Mouse (Mus musculus): ENCODE data around the gene Sim1. TPM values are rescaled to one million over a fixed set of nuclear protein-coding genes. Genes with fewer than 3 reads are reported as not detected.

The Sim1 gene
- not detected in 2 replicates for total RNA-seq (2014; fragmentation: Nextera tagmentation)
- not detected in 2 replicates for total RNA-seq (2017)

GRCm38 (mm10) chr10:50894170-50894991 is at the start of gene Sim1:
Sim1 (plus strand) TSS chr10:50894754.
- ATAC-seq (replicated peaks; ENCODE audit: poor library complexity, severe bottlenecking): peak; percentile 56

GRCm38 (mm10) chr10:50868202-50868601 is 26.4 kb upstream of the Sim1 start:
- ATAC-seq (replicated peaks; ENCODE audit: poor library complexity, severe bottlenecking): no peak

DNA sequence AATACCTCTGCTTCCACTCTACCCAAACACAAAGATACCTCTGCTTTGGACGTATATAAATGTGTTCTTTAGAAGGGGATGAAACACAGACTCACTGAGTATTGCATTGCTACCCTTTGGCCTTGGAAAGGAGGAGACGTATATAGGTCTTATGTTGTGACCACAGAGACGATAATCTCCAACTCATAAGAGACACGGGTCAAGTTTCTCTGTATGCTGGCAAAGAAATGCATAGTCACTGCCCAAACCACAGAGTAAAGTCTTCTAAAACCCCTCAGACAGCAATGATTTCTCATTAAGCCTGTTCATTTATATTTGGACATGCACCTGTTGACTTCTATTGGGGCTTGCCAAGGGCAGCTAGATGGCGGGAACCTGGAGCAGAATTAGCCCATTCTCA is 17.6 kb upstream of the Sim1 start:
- peak; percentile 27; the same call in 1 of the 2 replicates for ATAC-seq (replicated peaks; ENCODE audit: poor library complexity, severe bottlenecking)

GRCm38 (mm10) chr10:50881476-50882069 is 13.0 kb upstream of the Sim1 start:
- peak; percentile 55 for ATAC-seq (replicated peaks; ENCODE audit: poor library complexity, severe bottlenecking)

GRCm38 (mm10) chr10:50882366-50882765 is 12.2 kb upstream of the Sim1 start:
- no peak for ATAC-seq (replicated peaks; ENCODE audit: poor library complexity, severe bottlenecking)

- ATAC-seq (replicated peaks; ENCODE audit: poor library complexity, severe bottlenecking): no peak
These were observed 8.2 kb upstream of the Sim1 start for GRCm38 (mm10) chr10:50886305-50886704.

DNA sequence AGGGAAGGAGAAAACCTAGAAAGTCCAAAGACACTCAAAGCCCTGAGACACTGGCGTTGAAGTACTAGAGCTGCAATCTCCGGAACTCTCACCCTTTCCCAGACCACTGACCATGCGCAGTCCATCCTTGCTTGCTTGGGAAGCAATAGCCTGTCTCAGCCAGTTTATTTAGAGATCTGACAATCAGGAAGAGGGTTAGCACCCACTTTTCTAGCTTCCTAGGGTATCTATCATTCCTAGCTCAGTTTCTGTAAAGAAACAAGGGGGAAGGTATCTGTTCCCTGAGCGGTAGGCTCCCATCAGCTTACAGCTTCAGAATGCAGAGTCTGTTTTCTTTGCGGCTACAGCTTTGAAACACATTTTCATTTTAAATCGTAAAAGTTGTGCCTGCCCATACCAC is 3.9 kb upstream of the Sim1 start:
- no peak for ATAC-seq (replicated peaks; ENCODE audit: poor library complexity, severe bottlenecking)

DNA sequence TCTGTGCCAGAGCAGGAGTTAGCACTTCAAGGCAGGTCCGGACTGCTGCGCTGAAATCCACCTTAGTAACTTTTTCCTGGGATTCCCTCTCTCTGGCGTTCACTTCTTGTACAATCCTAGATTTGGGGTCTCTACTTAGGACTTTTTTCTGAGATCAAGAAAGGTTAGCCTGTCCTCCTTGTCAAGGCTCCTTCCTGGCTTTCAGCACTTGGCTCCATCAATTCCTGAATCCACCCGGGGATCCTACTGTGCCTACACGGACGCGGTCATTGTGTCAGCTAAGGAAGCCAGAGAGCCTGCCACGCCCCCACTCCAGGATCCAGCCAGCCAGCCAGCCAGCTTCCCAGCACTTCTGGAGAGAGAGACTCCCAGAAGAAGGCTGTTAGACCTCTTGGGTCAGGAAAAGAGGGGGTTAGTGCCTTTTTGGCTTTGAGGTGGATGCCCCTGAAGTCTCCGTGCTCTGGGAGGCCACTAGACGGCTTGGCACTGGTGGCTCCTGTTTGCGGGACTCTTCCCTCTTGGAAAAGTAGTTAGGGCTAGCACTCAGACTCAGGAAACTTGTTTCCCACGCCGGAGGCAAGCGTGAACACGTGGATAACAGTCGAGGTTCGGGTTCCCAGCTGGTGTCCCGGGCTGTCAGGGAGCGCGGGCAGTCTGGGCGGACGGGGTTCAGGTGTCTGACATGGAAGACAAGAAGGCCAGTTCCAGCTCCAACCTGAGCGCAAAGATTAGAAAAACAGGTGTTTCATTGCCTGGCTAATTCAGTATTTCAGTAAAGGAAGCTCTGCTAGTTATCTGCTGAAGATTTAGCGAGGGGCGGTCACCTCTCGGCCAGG is 2.5 kb upstream of the Sim1 start:
- ATAC-seq (replicated peaks; ENCODE audit: poor library complexity, severe bottlenecking): no peak

- no peak for ATAC-seq (replicated peaks; ENCODE audit: poor library complexity, severe bottlenecking)
These were observed 1.7 kb upstream of the Sim1 start for GRCm38 (mm10) chr10:50892751-50893320.

DNA sequence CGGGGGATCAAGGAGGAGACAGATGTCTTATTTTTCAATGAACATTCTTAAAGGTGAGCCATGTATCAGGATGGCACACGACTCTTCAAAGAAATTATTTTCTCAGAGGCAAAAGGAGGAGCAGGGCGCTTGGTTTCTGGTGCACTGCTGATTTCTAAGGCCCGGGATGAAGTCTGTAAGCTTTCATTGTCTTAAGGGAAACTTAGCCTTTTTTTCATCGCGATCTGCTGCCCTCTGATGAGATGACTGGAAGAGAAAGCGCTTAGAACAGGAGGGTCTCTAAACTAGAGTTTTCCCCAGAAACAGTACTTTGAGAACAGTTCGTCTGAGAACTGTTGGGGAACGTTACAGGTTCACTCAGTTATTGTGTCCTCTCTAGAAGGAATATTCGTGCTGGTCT is 1.0 kb upstream of the Sim1 start:
- no peak for ATAC-seq (replicated peaks; ENCODE audit: poor library complexity, severe bottlenecking)

GRCm38 (mm10) chr10:50895091-50895790 is 687 bp downstream of the Sim1 start:
- ATAC-seq (replicated peaks; ENCODE audit: poor library complexity, severe bottlenecking): peak; percentile 21

- no peak for ATAC-seq (replicated peaks; ENCODE audit: poor library complexity, severe bottlenecking)
These were observed 1.6 kb downstream of the Sim1 start for GRCm38 (mm10) chr10:50895881-50896766.

DNA sequence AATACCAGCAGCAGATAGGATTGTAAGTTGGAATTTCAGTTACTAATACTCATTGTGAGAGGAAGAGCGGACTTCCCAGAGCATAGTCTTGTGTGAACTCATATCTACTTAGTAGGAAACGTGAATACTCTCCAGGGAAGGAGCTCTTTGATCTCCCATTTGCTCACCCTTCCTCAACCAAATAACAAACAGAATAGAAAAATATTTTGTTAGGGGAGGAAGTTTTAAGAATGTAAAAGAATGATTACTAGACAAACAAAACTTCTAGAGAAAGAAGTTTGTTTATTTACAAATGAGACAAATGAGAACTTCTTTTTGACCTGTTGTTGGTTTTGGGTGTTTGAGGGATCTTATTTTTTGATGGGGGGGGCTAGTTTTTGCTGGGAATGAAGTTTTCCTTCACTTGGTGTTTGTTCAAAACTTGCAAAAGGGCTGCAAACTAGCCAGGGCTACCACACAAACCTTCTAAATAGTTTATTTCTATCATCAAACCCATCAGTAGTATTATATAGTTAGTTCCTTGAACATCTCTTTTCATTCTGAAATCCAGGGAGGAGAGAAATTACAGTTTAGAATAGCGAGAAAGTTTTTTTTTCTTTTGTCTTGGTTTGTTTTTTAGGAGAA is 2.3 kb downstream of the Sim1 start:
- ATAC-seq (replicated peaks; ENCODE audit: poor library complexity, severe bottlenecking): no peak

GRCm38 (mm10) chr10:50897530-50898471 is 3.2 kb downstream of the Sim1 start:
- peak; percentile 45 for ATAC-seq (replicated peaks; ENCODE audit: poor library complexity, severe bottlenecking)

DNA sequence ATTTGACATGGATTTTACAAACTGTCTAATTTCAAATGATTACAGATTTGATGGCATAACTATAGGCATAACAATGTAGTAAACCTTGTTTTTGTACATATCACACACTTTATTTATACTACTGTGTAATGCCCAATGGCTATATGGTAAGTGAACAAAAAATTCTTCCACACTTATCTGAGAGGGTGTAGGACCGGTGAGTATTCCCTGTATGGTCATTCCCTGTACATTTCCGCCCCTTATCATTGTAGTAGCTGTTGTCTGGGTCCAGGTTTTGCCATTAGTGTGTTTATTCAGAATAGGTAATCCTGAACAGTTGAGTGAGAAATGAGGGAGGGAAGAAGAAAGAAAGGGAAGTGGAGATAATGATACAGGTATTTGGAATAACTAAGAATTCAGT is 4.1 kb downstream of the Sim1 start:
- no peak for ATAC-seq (replicated peaks; ENCODE audit: poor library complexity, severe bottlenecking)

- no peak for ATAC-seq (replicated peaks; ENCODE audit: poor library complexity, severe bottlenecking)
These were observed 5.5 kb downstream of the Sim1 start for GRCm38 (mm10) chr10:50899846-50900745.

Measured in granulocyte monocyte progenitor cell, adult 5-6 weeks (primary cell).